Mouse (Mus musculus) stomach, postnatal 0 days (tissue): ENCODE data around the gene Pex7. TPM values are rescaled to one million over a fixed set of nuclear protein-coding genes. Genes with fewer than 3 reads are reported as not detected.

Experiments
- ATAC-seq: fragments of 200-750 bp; cut with Nextera tagmentation; 2 replicates; pipeline ENCODE4 v1.8.0; 2017; ENCODE audit not compliant: low FRiP score, low TSS enrichment
- DNase-seq: peaks from one replicate; pipeline ENCODE4 v3.0.0-alpha.2; 2016; ENCODE audit warnings: low spot score
- H3K27ac ChIP-seq: fragments of 300-500 bp; sonication (generic); replicated peaks from 2 replicates; pipeline ENCODE4 v1.5.1; 2014; ENCODE audit warnings: mild to moderate bottlenecking, control low read depth
- H3K27me3 ChIP-seq: fragments of 300-500 bp; sonication (generic); 2 replicates; pipeline ENCODE4 v1.6.1; 2014; ENCODE audit warnings: low read length; ENCODE audit not compliant: control insufficient read depth, insufficient read depth
- H3K36me3 ChIP-seq: fragments of 300-500 bp; sonication (generic); 2 replicates; pipeline ENCODE4 v1.6.1; 2014; ENCODE audit warnings: low read length, mixed read lengths; ENCODE audit not compliant: control insufficient read depth, insufficient read depth
- H3K4me1 ChIP-seq: fragments of 300-500 bp; sonication (generic); replicated peaks from 2 replicates; pipeline ENCODE4 v1.6.1; 2014; ENCODE audit warnings: antibody characterized with exemption; ENCODE audit not compliant: control insufficient read depth, insufficient read depth
- H3K4me2 ChIP-seq: fragments of 300-500 bp; sonication (generic); replicated peaks from 2 replicates; pipeline ENCODE4 v1.6.1; 2014; ENCODE audit warnings: low read depth, mild to moderate bottlenecking, control low read depth, moderate library complexity
- H3K4me3 ChIP-seq: fragments of 300-500 bp; sonication (generic); 2 replicates; pipeline ENCODE4 v1.5.1; 2014; ENCODE audit warnings: low read depth, low read length, control low read depth
- H3K9ac ChIP-seq: fragments of 300-500 bp; sonication (generic); 2 replicates; pipeline ENCODE4 v1.6.1; 2014; ENCODE audit warnings: mild to moderate bottlenecking, low read length, control low read depth, mixed read lengths
- H3K9me3 ChIP-seq: fragments of 300-500 bp; sonication (generic); 2 replicates; pipeline ENCODE4 v1.6.1; 2016; ENCODE audit warnings: low read length; ENCODE audit not compliant: control insufficient read depth
- CTCF ChIP-seq: IDR thresholded peaks from 2 replicates; pipeline ENCODE4 v1.5.1; 2016; ENCODE audit warnings: antibody characterized with exemption, low read depth, mild to moderate bottlenecking, moderate library complexity
- EP300 ChIP-seq: optimal IDR thresholded peaks from 2 replicates; pipeline ENCODE3; 2016; ENCODE audit warnings: antibody characterized with exemption
- WGBS: fragments of 180-500 bp; shearing (Covaris S2); extraction: QIAGEN DNeasy Blood & Tissue Kit; methylation state at CpG from one replicate; pipeline ENCODE4 v1.1.7; 2014; 5-methylcytosine and 5-hydroxymethylcytosine counted together
- polyA plus RNA-seq: library from polyadenylated mRNA; unstranded; fragments of >200 nt; fragmentation: Nextera tagmentation; extraction: Ambion mirVana; gene quantifications from 2 replicates; pipeline ENCODE4 v1.2.1, GENCODE M21; 2015

Pex7 gene
- polyA plus RNA-seq, 1 experiment from 2014 or later, result 56.0 TPM

DNA sequence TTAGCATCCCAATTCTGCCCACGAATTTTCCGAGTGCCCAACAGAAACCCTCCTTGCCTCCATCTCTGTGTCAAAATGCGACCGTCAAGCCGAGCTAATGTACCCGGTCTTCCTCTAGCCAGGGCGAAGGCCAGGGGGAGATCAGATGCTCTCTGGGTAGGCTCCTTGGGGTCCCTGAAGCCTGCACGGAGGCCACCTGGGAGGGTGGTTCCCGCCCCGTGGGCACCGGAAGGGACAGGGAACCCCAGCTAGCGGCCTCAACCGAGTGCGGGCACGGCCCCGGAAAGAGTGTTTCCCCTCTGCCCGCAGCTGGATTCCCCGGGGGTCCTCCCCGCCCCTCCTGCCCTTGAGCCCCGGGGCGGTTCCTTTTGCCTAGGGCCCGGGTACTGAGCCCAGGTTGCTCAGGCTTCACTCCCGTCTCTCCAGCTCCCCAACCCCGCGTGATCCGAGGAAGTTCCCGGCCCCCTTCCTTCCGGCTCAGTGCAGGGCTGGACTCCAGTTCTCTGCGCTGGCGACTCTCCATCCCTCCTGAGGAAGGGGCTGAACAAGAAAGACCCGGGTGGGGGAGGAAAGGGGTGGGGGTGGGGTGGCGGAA, 57.6 kb downstream of the Pex7 start:
- WGBS, result under 1% methylated on average over 30 of the region's 32 CpGs
- TF ChIP-seq EP300 (no peak), CTCF (no peak)
- Histone ChIP-seq H3K36me3 (no peaks in the 10 kb centered on the region), H3K9ac (0 out of 2 replicates have a peak overlapping the region, but pooled peaks have one; percentile 38), H3K9me3 (no peaks in the 10 kb centered on the region), H3K27me3 (peaks cover 16% of the 10 kb centered on the region; the same call in 1 of the 2 replicates), H3K4me1 (peaks cover 14% of the 10 kb centered on the region; the same call in 1 of the 2 replicates), H3K4me2 (peak overlapping the region; percentile 95), H3K4me3 (peak overlapping the region; percentile 51), H3K27ac (no peak overlapping the region)
- DNase-seq (peak; percentile 22), ATAC-seq (peak; percentile 48; the same call in 1 of the 2 replicates)

DNA sequence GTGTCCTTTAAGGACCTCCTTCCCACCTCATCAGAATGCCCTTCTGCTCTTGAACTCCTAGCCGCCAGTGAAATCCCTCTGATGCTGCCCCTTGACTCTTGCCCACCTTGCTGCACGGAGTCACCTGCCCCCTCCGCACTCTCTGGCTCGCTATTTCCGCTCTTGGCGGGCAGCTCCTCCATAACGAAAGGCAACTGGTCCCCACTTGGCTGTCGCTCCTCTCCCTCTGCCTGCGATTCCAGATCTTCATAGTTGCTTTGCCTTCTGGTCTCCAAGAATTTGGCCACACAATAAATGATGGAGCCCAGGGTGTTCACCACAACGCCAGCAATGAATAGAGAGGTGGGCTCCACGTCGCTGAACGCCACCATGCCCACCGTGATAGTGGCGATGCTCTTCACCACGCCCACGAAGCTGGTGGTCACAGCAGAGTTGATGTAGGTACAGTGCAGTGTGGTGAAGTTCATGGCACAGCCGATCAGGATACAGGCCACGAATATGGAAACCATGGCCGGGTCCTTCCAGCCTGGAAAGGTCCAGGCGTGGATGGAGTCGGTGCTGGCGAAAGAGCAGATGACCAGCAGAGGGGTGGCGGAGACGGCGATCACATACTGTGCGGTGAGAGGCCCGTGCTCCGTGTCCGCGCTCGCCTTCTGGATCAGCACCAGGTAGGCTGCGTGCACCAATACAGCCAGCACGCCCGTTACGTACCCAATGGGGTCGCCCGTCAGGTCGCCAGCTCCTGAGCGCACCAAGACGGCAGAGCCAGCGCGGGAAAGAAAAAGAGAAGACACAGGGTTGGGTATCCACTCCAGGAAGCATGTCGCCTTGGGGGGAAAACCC, 58.3 kb downstream of the Pex7 start:
- 8% methylated on average over 44 of the region's 44 CpGs for WGBS
- no peak for TF ChIP-seq CTCF
- H3K4me2 ChIP-seq, result peak overlapping the region; percentile 95
- DNase-seq (peak; percentile 20), ATAC-seq (no peak; the same call in 1 of the 2 replicates)
- peak overlapping the region; percentile 51 for H3K4me3 ChIP-seq
- no peaks in the 10 kb centered on the region for H3K36me3 ChIP-seq
- peaks cover 14% of the 10 kb centered on the region; the same call in 1 of the 2 replicates for H3K4me1 ChIP-seq
- H3K9me3 ChIP-seq, result no peaks in the 10 kb centered on the region
- H3K27me3 ChIP-seq, result peaks cover 16% of the 10 kb centered on the region; the same call in 1 of the 2 replicates
- no peak overlapping the region for H3K27ac ChIP-seq
- H3K9ac ChIP-seq, result no peak overlapping the region

DNA sequence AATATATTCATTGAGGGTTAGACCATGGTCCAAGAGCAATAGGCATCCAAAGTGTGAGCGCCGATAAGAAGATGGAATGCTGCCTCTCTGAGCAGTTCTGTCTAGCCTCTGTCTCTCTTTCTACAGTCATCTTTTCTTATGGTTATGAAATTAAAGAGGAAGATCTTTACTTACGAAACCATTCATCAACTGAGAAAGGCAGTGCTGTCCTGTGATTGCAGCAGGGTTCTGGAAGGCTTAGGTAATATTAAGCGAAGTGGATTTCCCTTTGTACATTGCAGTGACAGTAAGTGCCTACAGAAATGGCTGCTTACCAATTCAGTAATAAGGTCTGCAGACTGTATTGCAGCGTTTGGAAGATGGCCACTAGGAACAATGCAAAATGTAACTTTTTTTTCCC, 67.7 kb downstream of the Pex7 start:
- no peaks in the 10 kb centered on the region for H3K36me3 ChIP-seq
- ATAC-seq, result no peak
- H3K27ac ChIP-seq, result no peak overlapping the region
- H3K4me2 ChIP-seq, result no peak overlapping the region
- no peak overlapping the region for H3K4me3 ChIP-seq
- DNase-seq, result no peak
- no peaks in the 10 kb centered on the region for H3K4me1 ChIP-seq
- TF ChIP-seq EP300 (no peak), CTCF (no peak)
- WGBS, result 83% methylated on average over 5 of the region's 5 CpGs
- no peaks in the 10 kb centered on the region for H3K9me3 ChIP-seq
- H3K9ac ChIP-seq, result no peak overlapping the region
- H3K27me3 ChIP-seq, result no peaks in the 10 kb centered on the region

DNA sequence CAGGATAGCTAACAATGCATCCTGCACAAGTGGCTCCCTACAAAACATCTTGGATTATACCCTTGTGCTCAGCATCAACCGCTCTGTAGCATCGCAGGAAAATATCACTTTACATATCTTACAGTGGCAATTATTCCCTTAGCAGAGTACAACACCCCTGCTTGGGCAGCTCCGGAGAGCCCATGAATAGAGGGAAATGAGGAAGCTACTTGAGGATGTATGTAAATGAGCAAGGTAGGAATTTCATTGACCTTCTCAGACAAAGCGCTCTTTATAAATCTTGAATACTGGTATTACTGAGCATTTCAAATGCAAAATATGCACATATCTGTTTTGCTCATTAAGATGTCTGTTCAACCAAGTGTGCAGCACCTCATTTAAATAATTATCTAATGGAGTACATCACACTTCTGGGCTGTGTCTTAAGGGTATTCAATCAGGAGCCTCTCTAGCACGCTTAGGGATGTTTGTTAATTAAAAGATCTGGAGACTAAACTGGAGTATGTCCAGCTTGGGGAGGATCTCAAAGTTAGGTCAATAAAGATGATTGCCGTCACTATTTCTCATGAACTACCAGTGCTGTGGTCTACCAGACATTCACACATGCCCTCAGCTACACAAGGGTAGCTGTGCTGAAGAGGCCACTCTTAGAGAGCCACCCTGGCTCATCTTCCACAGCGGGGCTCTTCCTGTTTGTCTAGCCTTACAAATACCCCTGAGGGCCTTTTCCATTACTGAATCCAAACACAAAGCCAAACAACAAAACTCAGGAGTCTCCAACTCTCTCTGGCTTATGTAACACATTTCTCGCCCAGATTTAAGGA, 71.4 kb downstream of the Pex7 start:
- Histone ChIP-seq H3K9ac (no peak overlapping the region), H3K4me2 (no peak overlapping the region), H3K27ac (no peak overlapping the region), H3K4me1 (no peaks in the 10 kb centered on the region), H3K4me3 (no peak overlapping the region), H3K9me3 (no peaks in the 10 kb centered on the region), H3K36me3 (no peaks in the 10 kb centered on the region), H3K27me3 (no peaks in the 10 kb centered on the region)
- TF ChIP-seq EP300 (no peak), CTCF (no peak)
- no peak for ATAC-seq
- no peak for DNase-seq
- WGBS, result 80% methylated on average over 8 of the region's 8 CpGs

DNA sequence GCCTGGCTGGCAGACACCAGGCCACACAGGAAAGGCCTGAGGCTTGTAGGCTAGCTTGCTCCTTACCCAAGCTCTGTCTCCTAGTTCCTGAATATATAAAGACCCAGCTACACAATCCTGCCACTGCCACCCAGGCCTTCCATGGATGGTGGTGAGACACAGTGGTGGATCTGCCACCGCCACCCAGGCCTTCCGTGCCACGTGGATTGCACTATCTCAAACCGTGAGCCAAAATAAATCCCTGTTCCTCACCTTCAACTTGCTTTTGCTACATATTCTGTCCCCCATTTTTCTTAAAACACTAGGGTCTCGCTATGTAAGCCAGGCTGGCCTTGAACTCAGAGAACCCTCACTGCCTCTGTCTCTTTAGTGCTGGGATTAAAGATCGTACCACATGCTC, 73.3 kb downstream of the Pex7 start:
- Histone ChIP-seq H3K4me1 (no peaks in the 10 kb centered on the region), H3K9me3 (no peaks in the 10 kb centered on the region), H3K4me3 (no peak overlapping the region), H3K4me2 (no peak overlapping the region), H3K36me3 (no peaks in the 10 kb centered on the region), H3K27ac (no peak overlapping the region), H3K9ac (no peak overlapping the region), H3K27me3 (no peaks in the 10 kb centered on the region)
- no peak for ATAC-seq
- no peak for TF ChIP-seq CTCF
- WGBS, result 96% methylated on average over 6 of the region's 6 CpGs
- DNase-seq, result no peak
